Mouse (Mus musculus) ovary, adult 10 weeks (tissue): Measurements from ENCODE around the gene Gstt3. TPM values are rescaled to one million over a fixed set of nuclear protein-coding genes. Genes with fewer than 3 reads are reported as not detected.

Experiments
- polyA plus RNA-seq: library from polyadenylated mRNA; stranded (reverse); fragments of 350-450 nt; fragmentation: Illumina TruSeq; extraction: RNeasy Lipid Tissue Mini Kit (QIAGEN cat#74804); gene quantifications from one replicate; pipeline ENCODE4 v1.2.3, GENCODE M21; 2014

The Gstt3 gene
- polyA plus RNA-seq: 6.0 TPM

GRCm38 (mm10) chr10:75780769-75781578, at the start of gene Gstt3, which contains the start of gene Gm20441:
Gstt3 (minus strand) TSS chr10:75781414.
Gm20441 (minus strand) TSS chr10:75780954.

GRCm38 (mm10) chr10:75822443-75822842, 41.2 kb upstream of the Gstt3 start, which contains the start of gene Gstt4:
Gstt4 (minus strand) TSS chr10:75822543.

GRCm38 (mm10) chr10:75798176-75798696, 17.0 kb upstream of the Gstt3 start, which contains the start of gene Gstt1:
Gstt1 (minus strand) TSS chr10:75798584.

GRCm38 (mm10) chr10:75772795-75773664, 8.2 kb downstream of the Gstt3 start, which contains the start of gene Ddt:
Ddt (minus strand) TSS chr10:75773414.

GRCm38 (mm10) chr10:75763682-75764518, 17.3 kb downstream of the Gstt3 start, which contains the start of gene Cabin1:
Cabin1 (minus strand) TSS chr10:75764341.

Other genes starting within 250 kb of the Gstt3 start
- 1.0 TPM for gene Lrrc75b, start 221.1 kb downstream of the Gstt3 start, polyA plus RNA-seq
- gene Ggt1, start 219.8 kb downstream of the Gstt3 start, polyA plus RNA-seq: not detected
- gene Ggt5, start 192.1 kb downstream of the Gstt3 start, polyA plus RNA-seq: 2.2 TPM
- gene Susd2, start 137.4 kb downstream of the Gstt3 start, polyA plus RNA-seq: 2.0 TPM
- 7.4 TPM for gene Cabin1, start 17.1 kb downstream of the Gstt3 start, polyA plus RNA-seq
- gene Ddt, start 8.0 kb downstream of the Gstt3 start, polyA plus RNA-seq: 0.88 TPM
- not detected for gene Gm20441, start 460 bp downstream of the Gstt3 start, polyA plus RNA-seq
- gene Gstt1, start 17.2 kb upstream of the Gstt3 start, polyA plus RNA-seq: 3.3 TPM
- gene Gstt4, start 41.1 kb upstream of the Gstt3 start, polyA plus RNA-seq: not detected
- 2.9 TPM for gene Gstt2, start 56.0 kb upstream of the Gstt3 start, polyA plus RNA-seq
- not detected for gene Mif, start 78.8 kb upstream of the Gstt3 start, polyA plus RNA-seq
- gene Derl3, start 112.0 kb upstream of the Gstt3 start, polyA plus RNA-seq: not detected
- 27.4 TPM for gene Smarcb1, start 140.2 kb upstream of the Gstt3 start, polyA plus RNA-seq
- 19.5 TPM for gene Chchd10, start 151.7 kb upstream of the Gstt3 start, polyA plus RNA-seq
- gene Mmp11, start 155.1 kb upstream of the Gstt3 start, polyA plus RNA-seq: 19.8 TPM
- 1.8 TPM for gene Gm867, start 159.3 kb upstream of the Gstt3 start, polyA plus RNA-seq
- gene Vpreb3, start 161.6 kb upstream of the Gstt3 start, polyA plus RNA-seq: 3.6 TPM
- 0.26 TPM for gene Gm5134, start 173.1 kb upstream of the Gstt3 start, polyA plus RNA-seq